ENCODE assay signal across 8 mouse cellular contexts in genomic region chr16:97995849-97996615, GRCm38 (mm10). TPM values are rescaled to one million over a fixed set of nuclear protein-coding genes. Genes with fewer than 3 reads are reported as not detected.
DNase-seq lines count a peak whose midpoint lies in the region; ATAC-seq and TF ChIP-seq lines count a peak whose summit lies in the region.

No protein-coding gene starts in this region.

- no peak for TF ChIP-seq EP300 in stomach, postnatal 0 days (optimal IDR thresholded peaks at IDR 0.05)

- H3K4me2 ChIP-seq in forebrain, postnatal 0 days (ENCODE audit: low read depth): peak overlapping the region; percentile 86
- H3K4me2 ChIP-seq in intestine, embryonic 16.5 days (ENCODE audit: low read depth, low read length): peak overlapping the region; percentile 61
- H3K4me2 ChIP-seq in lung, embryonic 15.5 days: peak overlapping the region; percentile 72
- peak overlapping the region; percentile 67 for H3K4me2 ChIP-seq in stomach, postnatal 0 days (replicated peaks; ENCODE audit: low read depth)

- DNase-seq in cerebellum, adult 9-10 months: peak; percentile 10
- DNase-seq in cerebellum, adult 8-10 months: no peak
- peak; percentile 50 for DNase-seq in NIH3T3 (ENCODE audit: low read depth)
- peak; percentile 10 for DNase-seq in forebrain, postnatal 0 days
- peak; percentile 45 for DNase-seq in stomach, postnatal 0 days (ENCODE audit: low spot score)
- no peak for DNase-seq in cerebellum, postnatal 4 days (ENCODE audit: low spot score in 2 of 2)

- H3K27ac ChIP-seq in forebrain, postnatal 0 days (ENCODE audit: low read depth, low read length): no peak overlapping the region
- H3K27ac ChIP-seq in intestine, embryonic 16.5 days (ENCODE audit: low read length): peak overlapping the region; percentile 92
- peak overlapping the region; percentile 87 for H3K27ac ChIP-seq in lung, embryonic 15.5 days
- peak overlapping the region; percentile 94 for H3K27ac ChIP-seq in stomach, postnatal 0 days (replicated peaks)

- H3K27me3 ChIP-seq in forebrain, postnatal 0 days (ENCODE audit: insufficient read depth, low read length): no peaks in the 10 kb centered on the region
- H3K27me3 ChIP-seq in intestine, embryonic 16.5 days (replicated peaks; ENCODE audit: control insufficient read depth, insufficient read depth, low read length): no peaks in the 10 kb centered on the region
- H3K27me3 ChIP-seq in lung, embryonic 15.5 days: no peaks in the 10 kb centered on the region
- no peaks in the 10 kb centered on the region for H3K27me3 ChIP-seq in stomach, postnatal 0 days (ENCODE audit: control insufficient read depth, insufficient read depth, low read length)

- 7% methylated on average over 1 of the region's 1 CpGs for WGBS in forebrain, postnatal 0 days
- 5% methylated on average over 1 of the region's 1 CpGs for WGBS in intestine, embryonic 16.5 days
- WGBS in lung, embryonic 15.5 days: 22% methylated on average over 1 of the region's 1 CpGs
- WGBS in stomach, postnatal 0 days: 8% methylated on average over 1 of the region's 1 CpGs

- H3K9ac ChIP-seq in forebrain, postnatal 0 days: no peak overlapping the region
- peak overlapping the region; percentile 70 for H3K9ac ChIP-seq in intestine, embryonic 16.5 days (ENCODE audit: low read depth, low read length)
- H3K9ac ChIP-seq in lung, embryonic 15.5 days: no peak overlapping the region
- H3K9ac ChIP-seq in stomach, postnatal 0 days (ENCODE audit: low read length): peak overlapping the region; percentile 58

- no peak for ATAC-seq in forebrain, postnatal 0 days
- ATAC-seq in intestine, embryonic 16.5 days: peak; percentile 22
- ATAC-seq in lung, embryonic 15.5 days (ENCODE audit: borderline replicate concordance, extremely low read depth, low FRiP score, low TSS enrichment): no peak
- peak; percentile 27; the same call in 1 of the 2 replicates for ATAC-seq in stomach, postnatal 0 days (ENCODE audit: low FRiP score, low TSS enrichment)

- peaks cover 11% of the 10 kb centered on the region for H3K4me1 ChIP-seq in forebrain, postnatal 0 days (ENCODE audit: insufficient read depth)
- H3K4me1 ChIP-seq in intestine, embryonic 16.5 days (ENCODE audit: control insufficient read depth, insufficient read depth, low read length): peaks cover 13% of the 10 kb centered on the region
- H3K4me1 ChIP-seq in lung, embryonic 15.5 days: peaks cover 11% of the 10 kb centered on the region
- no peaks in the 10 kb centered on the region for H3K4me1 ChIP-seq in stomach, postnatal 0 days (replicated peaks; ENCODE audit: control insufficient read depth, insufficient read depth)

- no peaks in the 10 kb centered on the region for H3K36me3 ChIP-seq in forebrain, postnatal 0 days (ENCODE audit: insufficient read depth)
- H3K36me3 ChIP-seq in intestine, embryonic 16.5 days (ENCODE audit: control insufficient read depth, insufficient read depth, low read length): 0 out of 2 replicates have a peak, but pooled peaks cover 4% of the 10 kb centered on the region
- H3K36me3 ChIP-seq in lung, embryonic 15.5 days: no peaks in the 10 kb centered on the region
- H3K36me3 ChIP-seq in stomach, postnatal 0 days (ENCODE audit: control insufficient read depth, insufficient read depth, low read length): no peaks in the 10 kb centered on the region

- H3K9me3 ChIP-seq in forebrain, postnatal 0 days (ENCODE audit: low read length): no peaks in the 10 kb centered on the region
- peaks cover 4% of the 10 kb centered on the region; the same call in 1 of the 2 replicates for H3K9me3 ChIP-seq in intestine, embryonic 16.5 days (ENCODE audit: control insufficient read depth, low read length)
- no peaks in the 10 kb centered on the region for H3K9me3 ChIP-seq in lung, embryonic 15.5 days
- H3K9me3 ChIP-seq in stomach, postnatal 0 days (ENCODE audit: control insufficient read depth, low read length): no peaks in the 10 kb centered on the region

- no peak for TF ChIP-seq CTCF in forebrain, postnatal 0 days (IDR thresholded peaks at IDR 0.05; ENCODE audit: low read depth)
- no peak for TF ChIP-seq CTCF in stomach, postnatal 0 days (IDR thresholded peaks at IDR 0.05; ENCODE audit: low read depth)

- H3K4me3 ChIP-seq in forebrain, postnatal 0 days (ENCODE audit: low read depth, low read length): peak overlapping the region; percentile 51
- H3K4me3 ChIP-seq in intestine, embryonic 16.5 days (ENCODE audit: low read length): peak overlapping the region; percentile 64
- peak overlapping the region; percentile 52 for H3K4me3 ChIP-seq in lung, embryonic 15.5 days
- peak overlapping the region; percentile 53 for H3K4me3 ChIP-seq in stomach, postnatal 0 days (ENCODE audit: low read depth, low read length)

RNA-seq across cellular contexts. Expression of gene B230307C23Rik, which starts 1.1 kb away (rescaled TPM):
- total RNA-seq in forebrain, postnatal 0 days (2014; rRNA removed): 20.5 and 24.2 TPM in 2 replicates
- 22.4 and 23.2 TPM in 2 replicates for polyA plus RNA-seq in forebrain, postnatal 0 days (2015; fragmentation: Nextera tagmentation; extraction: Ambion mirVana)
- polyA plus RNA-seq in intestine, embryonic 16.5 days (2015; fragmentation: Nextera tagmentation; extraction: Ambion mirVana): 25.7 and 26.5 TPM in 2 replicates
- 20.1 and 20.4 TPM in 2 replicates for polyA plus RNA-seq in lung, embryonic 15.5 days (2015; fragmentation: Nextera tagmentation; extraction: Ambion mirVana)
- polyA plus RNA-seq in stomach, postnatal 0 days (2015; fragmentation: Nextera tagmentation; extraction: Ambion mirVana): 25.2 and 25.6 TPM in 2 replicates

RNA-seq across cellular contexts. Expression of gene Zbtb21, which starts 33.6 kb away (rescaled TPM):
- 29.7 and 32.9 TPM in 2 replicates for total RNA-seq in forebrain, postnatal 0 days (2014; rRNA removed)
- polyA plus RNA-seq in forebrain, postnatal 0 days (2015; fragmentation: Nextera tagmentation; extraction: Ambion mirVana): 9.0 and 9.1 TPM in 2 replicates
- polyA plus RNA-seq in intestine, embryonic 16.5 days (2015; fragmentation: Nextera tagmentation; extraction: Ambion mirVana): 11.2 and 11.5 TPM in 2 replicates
- 11.0 and 11.2 TPM in 2 replicates for polyA plus RNA-seq in lung, embryonic 15.5 days (2015; fragmentation: Nextera tagmentation; extraction: Ambion mirVana)
- polyA plus RNA-seq in stomach, postnatal 0 days (2015; fragmentation: Nextera tagmentation; extraction: Ambion mirVana): 5.4 and 6.0 TPM in 2 replicates

RNA-seq across cellular contexts. Expression of gene C2cd2, which starts 33.6 kb away (rescaled TPM):
- total RNA-seq in forebrain, postnatal 0 days (2014; rRNA removed): 13.3 and 23.0 TPM in 2 replicates
- 10.3 and 11.9 TPM in 2 replicates for polyA plus RNA-seq in forebrain, postnatal 0 days (2015; fragmentation: Nextera tagmentation; extraction: Ambion mirVana)
- 9.9 and 10.2 TPM in 2 replicates for polyA plus RNA-seq in intestine, embryonic 16.5 days (2015; fragmentation: Nextera tagmentation; extraction: Ambion mirVana)
- polyA plus RNA-seq in lung, embryonic 15.5 days (2015; fragmentation: Nextera tagmentation; extraction: Ambion mirVana): 25.1 and 25.3 TPM in 2 replicates
- 13.6 and 14.0 TPM in 2 replicates for polyA plus RNA-seq in stomach, postnatal 0 days (2015; fragmentation: Nextera tagmentation; extraction: Ambion mirVana)

Comparison
In these comparisons a context has a peak if more than half of its experiments do, and no peak if none do; other contexts are left out.
1. DNase-seq: peak in cerebellum, adult 9-10 months (single experiment), NIH3T3 (single experiment), forebrain, postnatal 0 days (single experiment) and stomach, postnatal 0 days (single experiment); none in cerebellum, adult 8-10 months (single experiment) and cerebellum, postnatal 4 days (0 of 2).
2. ATAC-seq: peak in intestine, embryonic 16.5 days (single experiment) and stomach, postnatal 0 days (single experiment); none in forebrain, postnatal 0 days (single experiment) and lung, embryonic 15.5 days (single experiment).
3. H3K9ac ChIP-seq: peak in intestine, embryonic 16.5 days (single experiment) and stomach, postnatal 0 days (single experiment); none in forebrain, postnatal 0 days (single experiment) and lung, embryonic 15.5 days (single experiment).
4. Peak in every context shown above with its lines, with median percentiles within 50 percentile points of each other: H3K4me2 ChIP-seq and H3K4me3 ChIP-seq.